Mouse (Mus musculus): ENCODE results near the gene Srprb. TPM values are rescaled to one million over a fixed set of nuclear protein-coding genes. Genes with fewer than 3 reads are reported as not detected.

Srprb gene
- total RNA-seq, 1 experiment, result 75.5 TPM

DNA sequence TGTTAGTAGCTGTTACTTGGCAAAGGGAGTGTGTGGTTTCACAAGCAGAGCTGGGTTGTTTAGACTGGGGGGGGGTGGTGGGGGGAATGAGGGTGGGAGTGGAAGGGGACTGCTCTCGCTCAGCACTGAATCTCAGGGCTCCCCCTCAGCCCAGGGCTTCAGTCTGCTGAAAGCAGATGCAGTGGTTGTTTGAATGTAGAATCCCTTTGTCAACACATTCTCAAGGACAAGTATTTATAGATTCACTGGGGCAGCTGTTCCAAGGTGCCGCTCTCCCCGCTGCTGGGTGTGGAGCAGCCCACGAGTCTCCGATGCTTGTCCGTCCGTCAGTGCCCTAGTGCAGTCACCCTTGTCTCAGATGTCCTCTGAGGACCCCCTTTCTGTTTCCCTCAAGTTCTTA lies 60.7 kb downstream of the Srprb start:
- Histone ChIP-seq H3K27ac (ENCODE audit: insufficient read depth, low read depth, low read length, poor library complexity, severe bottlenecking) (no peak overlapping the region), H3K9ac (ENCODE audit: insufficient read depth, low read depth, low read length, poor library complexity, severe bottlenecking) (no peak overlapping the region), H3K9me3 (ENCODE audit: control insufficient read depth, insufficient read depth, low read depth, low read length) (no peaks in the 10 kb centered on the region), H3K4me1 (ENCODE audit: control insufficient read depth in 2 of 2, insufficient read depth in 2 of 2, low read length in 2 of 2, poor library complexity in 1 of 2) (peaks cover 2 to 32% of the 10 kb centered on the region in 2 experiments; a peak in 2 of 4 replicates), H3K36me3 (ENCODE audit: control insufficient read depth, insufficient read depth, low read length, poor library complexity, severe bottlenecking) (no peaks in the 10 kb centered on the region), H3K4me3 (ENCODE audit: insufficient read depth in 1 of 2, low read depth in 1 of 2, low read length in 2 of 2, poor library complexity in 1 of 2, severe bottlenecking in 1 of 2) (no peak overlapping the region)
- in situ Hi-C loops (cut with MboI; ENCODE audit: low sequenced_read_pairs in 2 of 2, unreplicated experiment in 2 of 2), result no loop called here
- no peak for DNase-seq (ENCODE audit: low read depth, low spot score)
- no peak for TF ChIP-seq CHD2 (IDR thresholded peaks at IDR 0.05; ENCODE audit: low read depth, low read length)
- TF ChIP-seq ZNF384 (IDR thresholded peaks at IDR 0.05; ENCODE audit: low read depth, low read length), result no peak
- no peak for TF ChIP-seq MAFK (IDR thresholded peaks at IDR 0.05; ENCODE audit: insufficient read depth, low read depth, low read length)
- TF ChIP-seq ZC3H11A (IDR thresholded peaks at IDR 0.05; ENCODE audit: borderline replicate concordance, low read depth, low read length), result no peak
- no peak for TF ChIP-seq HCFC1 (IDR thresholded peaks at IDR 0.05; ENCODE audit: borderline replicate concordance, insufficient read depth, low read length)

DNA sequence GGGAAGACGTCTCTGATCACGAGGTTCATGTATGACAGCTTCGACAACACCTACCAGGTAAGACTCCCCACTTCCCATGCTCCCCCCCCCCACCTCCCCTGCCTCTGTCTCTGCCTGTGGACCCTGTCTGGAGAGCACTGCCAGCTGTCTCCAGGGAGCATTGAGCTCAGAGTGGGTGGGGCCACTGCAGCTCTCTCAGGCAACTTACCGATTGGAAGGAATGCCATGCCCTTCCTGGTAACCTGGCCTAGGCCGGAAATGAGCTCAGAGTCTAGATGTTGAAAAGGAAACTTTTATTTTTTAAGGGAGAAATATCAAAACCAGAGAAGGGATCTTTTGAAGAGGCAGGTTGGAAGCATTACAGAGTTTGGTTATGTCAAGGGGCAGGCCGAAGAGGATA lies 61.6 kb downstream of the Srprb start:
- H3K4me1 ChIP-seq (ENCODE audit: control insufficient read depth in 2 of 2, insufficient read depth in 2 of 2, low read length in 2 of 2, poor library complexity in 1 of 2), result peaks cover 2 to 28% of the 10 kb centered on the region in 2 experiments; a peak in 2 of 4 replicates
- DNase-seq (ENCODE audit: low read depth, low spot score), result no peak
- no peak overlapping the region for H3K4me3 ChIP-seq (ENCODE audit: insufficient read depth in 1 of 2, low read depth in 1 of 2, low read length in 2 of 2, poor library complexity in 1 of 2, severe bottlenecking in 1 of 2)
- H3K9ac ChIP-seq (ENCODE audit: insufficient read depth, low read depth, low read length, poor library complexity, severe bottlenecking), result no peak overlapping the region
- TF ChIP-seq ZC3H11A (IDR thresholded peaks at IDR 0.05; ENCODE audit: borderline replicate concordance, low read depth, low read length) (no peak), ZNF384 (IDR thresholded peaks at IDR 0.05; ENCODE audit: low read depth, low read length) (no peak), HCFC1 (IDR thresholded peaks at IDR 0.05; ENCODE audit: borderline replicate concordance, insufficient read depth, low read length) (no peak)
- in situ Hi-C loops (cut with MboI; ENCODE audit: low sequenced_read_pairs in 2 of 2, unreplicated experiment in 2 of 2), result no loop called here
- H3K36me3 ChIP-seq (ENCODE audit: control insufficient read depth, insufficient read depth, low read length, poor library complexity, severe bottlenecking), result no peaks in the 10 kb centered on the region
- H3K9me3 ChIP-seq (ENCODE audit: control insufficient read depth, insufficient read depth, low read depth, low read length), result no peaks in the 10 kb centered on the region
- H3K27ac ChIP-seq (ENCODE audit: insufficient read depth, low read depth, low read length, poor library complexity, severe bottlenecking), result no peak overlapping the region

DNA sequence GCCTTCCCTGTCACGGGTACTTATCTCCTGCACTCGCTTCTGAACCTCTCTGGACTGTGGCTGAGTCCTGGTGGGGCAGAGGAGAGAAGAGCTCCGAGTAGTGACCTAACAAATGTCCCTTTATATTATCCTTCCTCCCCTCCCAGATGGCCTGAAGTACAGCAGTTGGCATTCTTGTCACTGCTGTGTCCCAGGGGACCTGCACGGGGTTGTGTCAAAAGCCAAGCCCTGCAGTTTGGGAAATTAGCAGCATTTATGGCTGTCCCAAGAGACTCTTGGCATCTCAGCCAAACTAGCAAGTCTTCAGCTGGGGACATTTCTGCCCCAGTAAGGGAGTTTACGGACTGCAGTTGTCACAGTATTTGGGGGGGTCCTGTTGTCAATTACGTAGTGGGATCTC lies 62.5 kb downstream of the Srprb start:
- Histone ChIP-seq H3K27ac (ENCODE audit: insufficient read depth, low read depth, low read length, poor library complexity, severe bottlenecking) (no peak overlapping the region), H3K36me3 (ENCODE audit: control insufficient read depth, insufficient read depth, low read length, poor library complexity, severe bottlenecking) (no peaks in the 10 kb centered on the region), H3K4me1 (ENCODE audit: control insufficient read depth in 2 of 2, insufficient read depth in 2 of 2, low read length in 2 of 2, poor library complexity in 1 of 2) (peaks cover 4 to 30% of the 10 kb centered on the region in 2 experiments; a peak in 3 of 4 replicates), H3K9me3 (ENCODE audit: control insufficient read depth, insufficient read depth, low read depth, low read length) (no peaks in the 10 kb centered on the region), H3K9ac (ENCODE audit: insufficient read depth, low read depth, low read length, poor library complexity, severe bottlenecking) (no peak overlapping the region), H3K4me3 (ENCODE audit: insufficient read depth in 1 of 2, low read depth in 1 of 2, low read length in 2 of 2, poor library complexity in 1 of 2, severe bottlenecking in 1 of 2) (no peak overlapping the region)
- no peak for TF ChIP-seq ZNF384 (IDR thresholded peaks at IDR 0.05; ENCODE audit: low read depth, low read length)
- TF ChIP-seq ZC3H11A (IDR thresholded peaks at IDR 0.05; ENCODE audit: borderline replicate concordance, low read depth, low read length), result no peak
- TF ChIP-seq CHD2 (IDR thresholded peaks at IDR 0.05; ENCODE audit: low read depth, low read length), result no peak
- no peak for DNase-seq (ENCODE audit: low read depth, low spot score)
- in situ Hi-C loops (cut with MboI; ENCODE audit: low sequenced_read_pairs in 2 of 2, unreplicated experiment in 2 of 2), result no loop called here

Other genes starting within 250 kb of the Srprb start
- gene Slco2a1, start 213.4 kb downstream of the Srprb start, total RNA-seq (2012; rRNA removed), result 1.1 and 2.2 TPM in 2 replicates
- gene Rab6b, start 90.3 kb downstream of the Srprb start, total RNA-seq (2012; rRNA removed), result 0.85 and 0.98 TPM in 2 replicates
- gene Gm20425, start 28.2 kb upstream of the Srprb start, total RNA-seq (2012; rRNA removed), result 0.04 and 2.0 TPM in 2 replicates
- gene Trf, start 28.3 kb upstream of the Srprb start, total RNA-seq (2012; rRNA removed), result 9.6 and 11.9 TPM in 2 replicates
- gene 1300017J02Rik, start 102.9 kb upstream of the Srprb start, total RNA-seq (2012; rRNA removed), result 2.1 and 3.1 TPM in 2 replicates
- gene Topbp1, start 103.1 kb upstream of the Srprb start, total RNA-seq (2012; rRNA removed), result 104 and 120 TPM in 2 replicates
- 176 and 233 TPM in 2 replicates for gene Cdv3, start 163.7 kb upstream of the Srprb start, total RNA-seq (2012; rRNA removed)

All from ES-E14 (cell line).